Mouse (Mus musculus) heart, postnatal 4 days (tissue): ENCODE results near the gene Scn4a. TPM values are rescaled to one million over a fixed set of nuclear protein-coding genes. Genes with fewer than 3 reads are reported as not detected.

ENCODE experiments used
- DNase-seq: peaks from one replicate; pipeline ENCODE4 v3.0.0; 2021
- total RNA-seq, 2 experiments: library from RNA; stranded (reverse); gene quantifications; 2 replicates each; pipeline ENCODE4 v1.2.3; 2021

Gene Scn4a
- total RNA-seq, 2 experiments from 2014 or later = 2.5 to 3.5 TPM

DNA sequence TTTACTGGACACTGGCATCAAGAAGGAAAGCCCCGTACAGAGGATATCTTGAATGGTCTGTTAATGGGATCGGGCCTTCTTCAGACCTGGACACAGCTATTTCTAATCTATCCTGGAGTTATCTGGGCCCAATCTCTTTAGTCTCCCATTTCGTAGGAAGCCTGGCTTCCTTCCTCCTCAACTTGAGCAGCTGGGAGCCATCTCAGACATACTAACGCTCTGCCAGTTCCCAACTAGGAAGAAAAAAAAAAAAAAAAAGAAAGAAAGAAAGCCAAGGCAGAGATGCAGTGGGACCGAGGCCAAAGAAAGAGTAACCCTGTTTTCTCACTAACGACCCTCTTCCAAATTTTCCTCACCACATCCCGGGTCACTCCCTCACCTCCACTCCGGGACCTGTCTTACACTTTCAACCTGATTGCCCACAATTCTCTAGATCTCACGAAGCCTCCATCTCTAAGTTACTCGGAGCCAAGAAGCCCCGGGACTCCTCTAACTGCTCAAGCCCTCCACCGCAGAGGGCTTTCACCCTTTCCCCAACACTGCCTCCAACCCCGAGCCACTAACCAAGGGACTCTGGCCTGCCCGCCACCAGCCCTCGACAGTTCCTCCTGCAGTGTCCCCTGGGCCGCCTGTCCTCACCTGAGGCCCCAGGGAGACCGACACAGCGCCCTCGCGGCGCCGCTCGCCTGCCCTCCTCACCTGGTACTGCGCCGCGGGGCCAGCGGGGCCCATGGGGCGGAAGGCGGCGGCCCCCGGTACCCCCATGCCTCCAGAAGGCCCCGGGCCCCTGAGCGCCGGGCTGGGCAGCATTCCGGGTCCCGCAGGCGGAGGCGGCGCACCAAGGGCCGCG is 81.1 kb downstream of the Scn4a start:
- DNase-seq = peak; percentile 53

GRCm38 (mm10) chr11:106271131-106271793 is 81.8 kb downstream of the Scn4a start:
- DNase-seq = no peak

- no peak for DNase-seq
Measured at GRCm38 (mm10) chr11:106269060-106269431, 84.0 kb downstream of the Scn4a start.

Other genes starting within 250 kb of the Scn4a start
- gene Gm10840, start 192.4 kb downstream of the Scn4a start, total RNA-seq = not detected
- 10 to 100 TPM; 21.6 to 21.8 TPM for gene Limd2, start 192.4 kb downstream of the Scn4a start, total RNA-seq
- gene Strada, start 151.1 kb downstream of the Scn4a start, total RNA-seq = 10 to 100 TPM; 12.5 to 13.4 TPM
- gene Ccdc47, start 136.9 kb downstream of the Scn4a start, total RNA-seq = 10 to 100 TPM; 75.3 to 77.2 TPM
- gene Ddx42, start 136.4 kb downstream of the Scn4a start, total RNA-seq = 10 to 100 TPM; 42.8 to 44.2 TPM
- 10 to 100 TPM; 28.4 to 29.8 TPM for gene Ftsj3, start 97.2 kb downstream of the Scn4a start, total RNA-seq
- 100 to 1,000 TPM; 112 TPM for gene Psmc5, start 97.1 kb downstream of the Scn4a start, total RNA-seq
- gene Smarcd2, start 80.3 kb downstream of the Scn4a start, total RNA-seq = 10 to 100 TPM; 20.2 to 20.3 TPM
- gene Tcam1, start 76.6 kb downstream of the Scn4a start, total RNA-seq = not detected
- gene Gh, start 51.4 kb downstream of the Scn4a start, total RNA-seq = not detected
- gene Cd79b, start 38.5 kb downstream of the Scn4a start, total RNA-seq = 1 to 10 TPM; 1.2 to 2.1 TPM
- under 1 TPM; 0.41 to 0.52 TPM for gene Prr29, start 12.2 kb upstream of the Scn4a start, total RNA-seq
- 10 to 100 TPM; 55.6 to 56.5 TPM for gene Icam2, start 34.8 kb upstream of the Scn4a start, total RNA-seq
- 1 to 10 TPM; 8.7 to 9.8 TPM for gene Ern1, start 134.6 kb upstream of the Scn4a start, total RNA-seq